Mouse (Mus musculus): ENCODE measurements at regions not wholly inside any gene's neighbourhood (a gene's known extent, or its start where the extent isn't known, plus 50 kb on each side); places are given as distances from the start of the nearest gene placed in this dataset.

- peak; percentile 3 for DNase-seq
Observed at GRCm38 (mm10) chrX:33416321-33416720, 103.1 kb downstream of the Btbd35f12 start.

All from right cerebral cortex, postnatal 25 days (tissue).